In the genomic region with DNA sequence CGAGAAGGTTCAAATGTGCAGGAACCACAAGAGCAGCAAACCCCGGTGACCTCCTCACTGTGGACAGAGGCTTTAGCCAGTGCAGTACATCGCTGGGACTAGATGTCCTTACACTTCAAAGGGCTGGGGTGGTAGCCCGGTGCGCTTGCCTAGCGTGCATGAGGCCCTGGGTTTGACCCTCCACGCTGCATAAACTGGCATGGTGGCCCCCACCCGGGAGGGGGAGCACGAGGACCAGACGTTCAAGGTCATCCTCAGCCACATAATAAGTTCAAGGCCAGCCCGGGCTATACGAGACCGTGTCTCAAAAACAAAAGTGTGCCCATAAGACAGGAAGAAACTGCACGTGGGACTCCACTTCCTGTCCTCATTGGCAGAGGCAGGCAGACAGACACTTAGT, we compare ENCODE assay signal across 17 mouse cellular contexts. TPM values are rescaled to one million over a fixed set of nuclear protein-coding genes. Genes with fewer than 3 reads are reported as not detected.
DNase-seq lines count a peak whose midpoint lies in the region; ATAC-seq and TF ChIP-seq lines count a peak whose summit lies in the region.
"Had no signal": no experiment of that assay in that cellular context is flagged by ENCODE, and none has a peak within 500 bp of the region (broad histone marks: within the 10 kb centered on the region; RNA-seq: fewer than 3 reads in every experiment).

No protein-coding gene starts in this region.

- no peak overlapping the region for H3K4me2 ChIP-seq in liver, postnatal 0 days (ENCODE audit: low read depth, low read length)
- H3K4me2 ChIP-seq: embryonic facial prominence, embryonic 12.5 days had no signal

- TF ChIP-seq EP300 in liver, postnatal 0 days (IDR thresholded peaks at IDR 0.05; ENCODE audit: low read depth) = no peak

- 77% methylated on average over 14 of the region's 14 CpGs for WGBS in liver, postnatal 0 days (ENCODE audit: insufficient replicate concordance)

- no peaks in the 10 kb centered on the region for H3K9me3 ChIP-seq in liver, postnatal 0 days (ENCODE audit: low read length)
- H3K9me3 ChIP-seq: embryonic facial prominence, embryonic 12.5 days had no signal

- peak; percentile 70 to 72 for DNase-seq in adrenal gland, adult (ENCODE audit: inconsistent age in 2 of 2, low spot score in 1 of 2)
- DNase-seq in adrenal gland, adult 18-20 months (ENCODE audit: low spot score in 2 of 2) = no peak
- DNase-seq in adrenal gland, postnatal 14 days = peak; percentile 60
- DNase-seq in adrenal gland, adult 8-10 months = no peak
- DNase-seq in liver, postnatal 0 days = no peak
- DNase-seq in liver (no peak), 416B (ENCODE audit: low read depth) (peak; percentile 24)
- no peak for DNase-seq in kidney, adult 8-10 months
- DNase-seq: cerebellum, adult 11-12 months; cerebellum, adult 2 months; cerebellum, adult 9-10 months; cerebellum, postnatal 10 days; cerebellum, postnatal 25 days had no signal

- peaks cover 57% of the 10 kb centered on the region for H3K36me3 ChIP-seq in liver, postnatal 0 days (replicated peaks; ENCODE audit: insufficient read depth, low read length)

- no peak overlapping the region for H3K27ac ChIP-seq in liver, postnatal 0 days (ENCODE audit: low read depth)
- H3K27ac ChIP-seq: embryonic facial prominence, embryonic 10.5 days; embryonic facial prominence, embryonic 12.5 days had no signal

- no peak overlapping the region for H3K9ac ChIP-seq in liver, postnatal 0 days (replicated peaks)
- H3K9ac ChIP-seq: embryonic facial prominence, embryonic 12.5 days had no signal

- 0 out of 2 replicates have a peak, but pooled peaks have one; percentile 14 for ATAC-seq in liver, postnatal 0 days
- ATAC-seq: forebrain, embryonic 14.5 days; forebrain, embryonic 16.5 days had no signal

- no peak for TF ChIP-seq CTCF in liver, postnatal 0 days (IDR thresholded peaks at IDR 0.05; ENCODE audit: low read depth)

- no peak overlapping the region for H3K4me3 ChIP-seq in liver, postnatal 0 days (ENCODE audit: low read depth, low read length)
- H3K4me3 ChIP-seq: embryonic facial prominence, embryonic 10.5 days; embryonic facial prominence, embryonic 12.5 days had no signal

- no peaks in the 10 kb centered on the region for H3K27me3 ChIP-seq in liver, postnatal 0 days (ENCODE audit: insufficient read depth, low read length)
- H3K27me3 ChIP-seq: embryonic facial prominence, embryonic 12.5 days had no signal

- H3K4me1 ChIP-seq in liver, postnatal 0 days (ENCODE audit: insufficient read depth) = no peaks in the 10 kb centered on the region
- H3K4me1 ChIP-seq: embryonic facial prominence, embryonic 10.5 days; embryonic facial prominence, embryonic 12.5 days had no signal

RNA-seq across cellular contexts. Expression of a gene that starts 19.5 kb away (rescaled TPM):
- 1,000 to 10,000 TPM; 1,102 to 1,483 TPM for total RNA-seq in adrenal gland, adult 18-20 months (2021)
- total RNA-seq in adrenal gland, postnatal 14 days (2021) = 832 and 835 TPM in 2 replicates
- 1,000 to 10,000 TPM; 1,354 to 1,788 (median 1,543) TPM for total RNA-seq in adrenal gland, adult 8-10 months (2022)
- 120 and 129 TPM in 2 replicates for polyA plus RNA-seq in liver, postnatal 0 days (2015; fragmentation: Nextera tagmentation; extraction: Ambion mirVana)

RNA-seq across cellular contexts. Expression of a gene that starts 51.0 kb away (rescaled TPM):
- 10 to 100 TPM; 11.3 to 16.2 TPM for total RNA-seq in adrenal gland, adult 18-20 months (2021)
- 18.5 and 21.6 TPM in 2 replicates for total RNA-seq in adrenal gland, postnatal 14 days (2021)
- 10 to 100 TPM; 22.2 to 64.9 (median 42.7) TPM for total RNA-seq in adrenal gland, adult 8-10 months (2022)
- polyA plus RNA-seq in liver, postnatal 0 days (2015; fragmentation: Nextera tagmentation; extraction: Ambion mirVana) = 2.1 and 2.9 TPM in 2 replicates

Comparison
In these comparisons a context has a peak if more than half of its experiments do, and no peak if none do; other contexts are left out.
1. DNase-seq: peak in adrenal gland, adult (2 of 2), adrenal gland, postnatal 14 days (single experiment) and 416B (single experiment); none in adrenal gland, adult 18-20 months (0 of 2), adrenal gland, adult 8-10 months (single experiment), liver, postnatal 0 days (single experiment), liver (single experiment) and kidney, adult 8-10 months (0 of 2).